Mouse (Mus musculus): ENCODE measurements at regions not wholly inside any gene's neighbourhood (a gene's known extent, or its start where the extent isn't known, plus 50 kb on each side); places are given as distances from the start of the nearest gene placed in this dataset.

DNA sequence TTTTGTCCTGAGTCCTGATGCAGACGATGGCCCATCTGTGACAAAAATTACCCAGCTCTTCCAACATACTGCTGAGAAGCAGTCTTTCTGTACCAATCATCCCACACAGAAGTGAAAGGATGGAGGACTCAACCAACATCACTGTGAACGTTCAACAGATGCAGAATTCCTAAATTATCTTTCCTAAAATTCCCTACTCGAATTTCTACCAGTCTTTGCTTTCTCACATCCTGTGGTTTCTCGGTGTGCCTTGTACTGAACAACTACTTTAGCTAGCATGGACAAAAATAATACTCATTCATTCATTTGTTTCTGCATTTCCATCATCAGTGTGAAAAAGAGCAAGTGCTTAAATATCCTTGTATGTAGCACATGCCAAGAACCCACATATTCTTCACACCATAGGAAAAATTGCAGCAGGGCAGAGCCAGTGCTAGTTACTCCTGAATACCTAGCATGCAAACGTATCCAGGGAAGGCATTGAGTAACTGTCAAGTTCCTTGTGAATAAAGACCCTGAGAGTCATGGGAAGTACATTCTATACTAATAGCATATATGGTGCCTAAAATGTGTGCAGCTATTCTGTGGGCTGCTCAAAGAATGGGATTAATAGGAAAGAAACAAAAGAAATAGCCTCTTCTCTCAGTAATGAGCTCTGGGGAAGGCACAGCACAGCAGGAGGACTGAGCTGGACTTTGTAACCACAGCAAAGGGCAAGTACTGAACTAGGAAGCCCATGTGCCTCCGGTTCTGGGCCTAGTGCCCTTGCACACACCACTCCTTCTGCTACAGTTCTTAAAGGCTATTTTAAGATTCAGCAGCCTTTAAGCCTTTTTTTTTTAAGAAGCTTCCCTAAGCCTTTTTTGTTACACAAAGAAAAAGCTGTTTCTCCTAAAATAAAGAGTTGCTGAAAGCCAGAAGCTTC, 404.8 kb downstream of the Epha4 start:
- TF ChIP-seq CTCF (IDR thresholded peaks at IDR 0.05; ENCODE audit: insufficient read depth, low read depth, low read length) (no peak), POLR2A (IDR thresholded peaks at IDR 0.05; ENCODE audit: insufficient read depth, low read depth, low read length) (no peak)

Data from olfactory bulb, adult 2 months (tissue).